Mouse (Mus musculus): ENCODE measurements around the gene Car5a.

DNA sequence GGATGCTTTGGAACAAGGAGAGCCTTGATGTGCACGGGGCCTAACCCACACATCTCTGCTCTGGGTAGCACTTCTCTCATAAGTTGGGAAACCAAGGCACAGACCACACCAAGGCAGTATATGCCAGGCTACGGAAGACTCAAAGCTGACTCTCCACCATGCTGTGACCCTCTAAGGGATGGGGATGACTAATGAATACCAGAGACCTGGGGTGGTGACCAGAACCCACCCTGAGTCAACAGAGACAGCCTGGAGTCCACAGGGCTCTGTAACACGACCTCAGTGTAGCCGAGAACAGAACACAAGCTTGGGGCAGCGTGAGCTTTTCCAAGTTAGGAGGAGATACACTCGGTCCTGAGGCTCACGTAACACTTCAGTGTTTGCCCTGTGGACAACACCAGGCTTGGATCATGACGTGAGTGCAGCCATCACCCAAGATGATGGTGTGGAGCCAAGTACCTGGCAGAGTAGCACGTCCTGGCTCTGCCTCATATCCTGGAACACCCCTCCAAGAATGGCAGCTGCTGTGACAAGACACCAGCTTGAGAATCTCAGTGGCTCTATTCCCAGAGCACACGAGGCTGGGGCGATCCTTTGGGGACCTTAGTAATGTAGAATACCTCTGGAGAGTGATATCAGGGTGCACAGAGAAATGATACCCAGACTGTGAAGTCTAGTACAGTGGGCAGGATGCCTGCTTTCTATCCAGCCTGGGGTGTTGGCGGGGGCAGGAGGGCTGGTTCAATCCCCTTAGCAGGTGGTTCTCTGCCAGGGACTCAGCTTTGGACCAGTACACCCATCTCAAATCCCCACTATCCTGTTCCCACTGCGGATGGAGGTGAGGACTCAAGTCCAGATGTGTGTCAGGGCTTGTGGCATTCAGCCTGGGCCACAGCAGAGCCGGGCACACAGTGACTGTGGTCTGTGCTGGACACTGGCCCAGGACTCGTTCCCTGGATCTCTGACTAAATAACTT lies 54.6 kb downstream of the Car5a start:
- TF ChIP-seq GATA1 (IDR thresholded peaks at IDR 0.05; ENCODE audit: borderline replicate concordance, low read length) (no peak), CTCF (IDR thresholded peaks at IDR 0.05; ENCODE audit: low read depth, low read length) (no peak)
